Mouse (Mus musculus) ES-Bruce4 (cell line): ENCODE data around the gene Sirpb1b.
"Not testable (repeated sequence)": the region's sequence is repeated elsewhere in the genome, so short reads cannot be mapped to it uniquely, and the experiment has no call there.

Source experiments
- CTCF ChIP-seq: IDR thresholded peaks from one replicate; pipeline ENCODE4 v1.8.1; 2011; ENCODE audit warnings: low read depth, low read length
- EP300 ChIP-seq: IDR thresholded peaks from 2 replicates; pipeline ENCODE4 v1.6.1; 2011; ENCODE audit warnings: low read depth, low read length; ENCODE audit not compliant: insufficient read depth
- POLR2A ChIP-seq: IDR thresholded peaks from one replicate; pipeline ENCODE4 v1.8.1; 2011; ENCODE audit warnings: low read length; ENCODE audit not compliant: insufficient read depth

- not testable (repeated sequence) for TF ChIP-seq CTCF, EP300, POLR2A
These were observed 67.0 kb downstream of the Sirpb1b start for GRCm38 (mm10) chr3:15507792-15508321.
